Mouse (Mus musculus) stomach, postnatal 0 days (tissue): ENCODE measurements at regions not wholly inside any gene's neighbourhood (a gene's known extent, or its start where the extent isn't known, plus 50 kb on each side); places are given as distances from the start of the nearest gene placed in this dataset.

Source experiments
- CTCF ChIP-seq: IDR thresholded peaks from 2 replicates; pipeline ENCODE4 v1.5.1; 2016; ENCODE audit warnings: antibody characterized with exemption, low read depth, mild to moderate bottlenecking, moderate library complexity
- EP300 ChIP-seq: optimal IDR thresholded peaks from 2 replicates; pipeline ENCODE3; 2016; ENCODE audit warnings: antibody characterized with exemption

DNA sequence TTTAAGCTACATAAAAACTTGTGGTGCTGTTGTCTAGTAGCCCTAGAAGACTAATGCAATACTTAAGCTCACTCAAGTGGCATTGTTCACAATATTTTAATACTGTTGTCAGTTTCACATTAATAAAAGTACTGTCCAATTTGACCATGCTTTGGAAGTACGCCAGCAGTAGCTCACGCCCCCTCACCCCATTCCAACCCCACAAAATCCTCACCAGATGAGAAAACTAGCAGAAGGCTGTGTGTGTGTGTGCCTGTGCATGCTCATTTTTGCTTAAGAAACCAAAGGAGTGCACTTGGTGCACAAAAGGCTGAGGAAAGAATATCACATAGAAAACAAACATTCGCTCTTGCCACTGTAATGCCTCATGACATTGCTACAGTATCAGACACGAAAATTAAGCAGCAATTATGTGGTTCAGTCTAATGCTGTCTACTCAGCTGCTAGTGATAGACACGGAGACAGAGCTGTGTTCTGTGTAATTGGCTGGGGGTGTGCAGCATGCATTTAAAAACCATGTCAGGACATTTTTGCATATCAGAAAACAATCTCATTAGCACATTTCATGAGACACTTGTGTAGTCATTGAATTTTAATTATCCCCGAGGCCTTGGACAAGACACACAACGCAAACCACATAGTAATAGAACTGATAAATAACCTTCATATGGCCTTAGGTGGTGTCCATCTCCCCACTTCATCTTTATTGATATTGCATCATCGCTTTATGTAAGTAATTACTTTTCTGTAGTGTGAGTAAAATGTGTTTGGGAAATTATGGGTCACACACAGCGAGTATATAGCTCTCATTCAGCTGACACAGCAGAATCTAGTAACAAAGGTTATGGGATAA lies 405.6 kb upstream of the Pik3r1 start:
- TF ChIP-seq CTCF (no peak), EP300 (no peak)
